Mouse (Mus musculus): ENCODE results near the gene 6430571L13Rik. TPM values are rescaled to one million over a fixed set of nuclear protein-coding genes. Genes with fewer than 3 reads are reported as not detected.
"Not testable (repeated sequence)": the region's sequence is repeated elsewhere in the genome, so short reads cannot be mapped to it uniquely, and the experiment has no call there.

6430571L13Rik gene
- polyA plus RNA-seq, 1 experiment from 2014 or later: 0.72 TPM

DNA sequence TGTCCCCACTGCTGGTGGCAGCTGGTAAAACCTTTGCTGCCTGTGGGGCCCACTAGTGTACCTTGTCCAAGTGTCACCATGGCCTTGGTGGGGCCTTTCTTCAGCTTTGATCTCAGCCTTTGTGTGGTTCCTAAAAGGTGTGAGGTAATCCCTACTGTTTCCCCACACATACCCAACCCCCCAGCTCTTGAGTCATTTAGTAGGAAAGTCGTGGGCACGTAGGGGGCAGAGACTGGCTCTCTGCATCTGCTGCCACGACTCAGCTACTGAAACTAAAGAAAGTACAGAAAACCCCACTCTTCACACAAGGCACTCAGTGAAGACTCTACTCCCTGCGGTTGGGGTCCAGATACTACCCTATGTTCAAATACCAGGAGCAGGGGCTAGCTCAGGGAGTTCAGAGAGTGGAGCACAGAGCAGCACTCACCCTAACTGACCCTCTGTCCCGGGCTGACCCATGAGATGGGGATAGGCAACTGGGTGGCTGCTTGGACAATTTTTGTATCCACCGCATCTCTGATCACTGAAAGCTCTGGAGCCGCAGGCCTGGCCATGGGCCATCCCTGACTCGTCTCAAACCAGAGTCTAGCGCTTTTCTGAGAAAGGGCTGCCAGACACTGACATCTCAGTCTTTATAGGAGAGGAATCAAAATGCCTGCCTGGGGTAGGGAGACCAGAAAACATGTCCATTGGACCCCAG lies 37.1 kb upstream of the 6430571L13Rik start:
- no peak overlapping the region for H3K9ac ChIP-seq (replicated peaks; ENCODE audit: low read length)
- DNase-seq (ENCODE audit: low spot score): no peak
- no peaks in the 10 kb centered on the region for H3K4me1 ChIP-seq (ENCODE audit: control insufficient read depth, insufficient read depth, low read length)
- H3K4me2 ChIP-seq (ENCODE audit: low read depth, low read length): no peak overlapping the region
- no peak overlapping the region for H3K27ac ChIP-seq (replicated peaks; ENCODE audit: low read depth, low read length)
- no peak overlapping the region for H3K4me3 ChIP-seq (ENCODE audit: low read depth, low read length)
- no peak for ATAC-seq (replicated peaks; ENCODE audit: insufficient number of reproducible peaks, low FRiP score, low TSS enrichment, low read depth)
- H3K36me3 ChIP-seq (replicated peaks; ENCODE audit: control insufficient read depth, insufficient read depth, low read depth, low read length): no peaks in the 10 kb centered on the region
- WGBS: 82% methylated on average over 9 of the region's 9 CpGs
- H3K27me3 ChIP-seq (ENCODE audit: control insufficient read depth, insufficient read depth, low read length): no peaks in the 10 kb centered on the region
- H3K9me3 ChIP-seq (replicated peaks; ENCODE audit: control insufficient read depth, low read length): no peaks in the 10 kb centered on the region

GRCm38 (mm10) chr9:107303900-107304299 lies 36.5 kb upstream of the 6430571L13Rik start:
- H3K4me3 ChIP-seq (ENCODE audit: low read depth, low read length): no peak overlapping the region
- no peaks in the 10 kb centered on the region for H3K4me1 ChIP-seq (ENCODE audit: control insufficient read depth, insufficient read depth, low read length)
- 81% methylated on average over 5 of the region's 5 CpGs for WGBS
- DNase-seq (ENCODE audit: low spot score) (no peak), ATAC-seq (replicated peaks; ENCODE audit: insufficient number of reproducible peaks, low FRiP score, low TSS enrichment, low read depth) (no peak)
- no peaks in the 10 kb centered on the region for H3K27me3 ChIP-seq (ENCODE audit: control insufficient read depth, insufficient read depth, low read length)
- H3K27ac ChIP-seq (replicated peaks; ENCODE audit: low read depth, low read length): no peak overlapping the region
- H3K9ac ChIP-seq (replicated peaks; ENCODE audit: low read length): no peak overlapping the region
- no peaks in the 10 kb centered on the region for H3K36me3 ChIP-seq (replicated peaks; ENCODE audit: control insufficient read depth, insufficient read depth, low read depth, low read length)
- no peaks in the 10 kb centered on the region for H3K9me3 ChIP-seq (replicated peaks; ENCODE audit: control insufficient read depth, low read length)
- H3K4me2 ChIP-seq (ENCODE audit: low read depth, low read length): no peak overlapping the region

DNA sequence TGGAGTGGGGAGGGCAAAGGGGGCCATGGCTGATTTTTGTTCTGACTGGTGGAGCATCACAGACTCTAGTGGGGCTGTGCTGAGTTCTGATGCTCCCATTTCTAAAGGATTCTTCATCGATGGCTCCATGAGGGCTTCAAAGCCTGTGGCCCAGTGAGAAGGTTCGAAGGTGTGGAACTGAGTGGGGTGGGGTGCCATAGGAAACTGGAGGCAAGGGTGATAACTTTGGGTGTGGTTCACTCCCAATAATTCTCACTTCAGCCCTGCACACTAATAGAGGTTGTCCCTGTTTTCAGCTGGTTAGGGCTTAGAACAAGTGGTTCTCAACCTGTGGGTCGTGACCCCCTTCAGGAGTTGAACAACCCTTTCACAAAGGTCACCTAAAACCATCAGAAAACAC lies 36.0 kb upstream of the 6430571L13Rik start:
- Histone ChIP-seq H3K9ac (replicated peaks; ENCODE audit: low read length) (no peak overlapping the region), H3K9me3 (replicated peaks; ENCODE audit: control insufficient read depth, low read length) (no peaks in the 10 kb centered on the region), H3K27me3 (ENCODE audit: control insufficient read depth, insufficient read depth, low read length) (no peaks in the 10 kb centered on the region), H3K27ac (replicated peaks; ENCODE audit: low read depth, low read length) (no peak overlapping the region), H3K4me2 (ENCODE audit: low read depth, low read length) (no peak overlapping the region), H3K36me3 (replicated peaks; ENCODE audit: control insufficient read depth, insufficient read depth, low read depth, low read length) (no peaks in the 10 kb centered on the region), H3K4me3 (ENCODE audit: low read depth, low read length) (no peak overlapping the region), H3K4me1 (ENCODE audit: control insufficient read depth, insufficient read depth, low read length) (no peaks in the 10 kb centered on the region)
- WGBS: 86% methylated on average over 3 of the region's 3 CpGs
- DNase-seq (ENCODE audit: low spot score) (no peak), ATAC-seq (replicated peaks; ENCODE audit: insufficient number of reproducible peaks, low FRiP score, low TSS enrichment, low read depth) (no peak)

DNA sequence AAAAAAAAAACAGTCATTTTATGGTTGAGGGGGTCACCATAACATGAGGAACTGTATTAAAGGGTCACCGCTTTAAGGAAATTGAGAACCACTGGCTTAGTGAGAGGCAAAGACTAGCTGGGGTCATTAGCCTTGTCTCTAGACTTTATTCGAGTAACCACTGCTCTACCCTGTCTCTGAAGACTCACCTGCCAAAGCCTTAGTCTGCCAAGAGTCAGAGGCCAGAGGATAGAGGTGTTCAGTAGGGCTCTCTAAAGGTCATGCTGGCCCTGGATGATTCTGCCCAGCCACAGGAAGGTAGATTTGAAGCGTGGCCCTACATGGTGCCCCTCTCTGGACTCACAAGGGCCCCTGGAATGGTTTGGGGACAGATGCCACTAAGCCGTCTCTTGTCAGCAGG lies 35.4 kb upstream of the 6430571L13Rik start:
- Histone ChIP-seq H3K36me3 (replicated peaks; ENCODE audit: control insufficient read depth, insufficient read depth, low read depth, low read length) (no peaks in the 10 kb centered on the region), H3K27ac (replicated peaks; ENCODE audit: low read depth, low read length) (no peak overlapping the region), H3K4me3 (ENCODE audit: low read depth, low read length) (no peak overlapping the region), H3K9ac (replicated peaks; ENCODE audit: low read length) (no peak overlapping the region), H3K4me1 (ENCODE audit: control insufficient read depth, insufficient read depth, low read length) (no peaks in the 10 kb centered on the region), H3K4me2 (ENCODE audit: low read depth, low read length) (no peak overlapping the region), H3K9me3 (replicated peaks; ENCODE audit: control insufficient read depth, low read length) (no peaks in the 10 kb centered on the region), H3K27me3 (ENCODE audit: control insufficient read depth, insufficient read depth, low read length) (no peaks in the 10 kb centered on the region)
- WGBS: 72% methylated on average over 4 of the region's 4 CpGs
- no peak for DNase-seq (ENCODE audit: low spot score)
- no peak for ATAC-seq (replicated peaks; ENCODE audit: insufficient number of reproducible peaks, low FRiP score, low TSS enrichment, low read depth)

GRCm38 (mm10) chr9:107305601-107306542 lies 34.5 kb upstream of the 6430571L13Rik start:
- Histone ChIP-seq H3K9me3 (replicated peaks; ENCODE audit: control insufficient read depth, low read length) (no peaks in the 10 kb centered on the region), H3K27ac (replicated peaks; ENCODE audit: low read depth, low read length) (no peak overlapping the region), H3K27me3 (ENCODE audit: control insufficient read depth, insufficient read depth, low read length) (no peaks in the 10 kb centered on the region), H3K36me3 (replicated peaks; ENCODE audit: control insufficient read depth, insufficient read depth, low read depth, low read length) (no peaks in the 10 kb centered on the region), H3K4me1 (ENCODE audit: control insufficient read depth, insufficient read depth, low read length) (no peaks in the 10 kb centered on the region), H3K4me2 (ENCODE audit: low read depth, low read length) (no peak overlapping the region), H3K4me3 (ENCODE audit: low read depth, low read length) (no peak overlapping the region), H3K9ac (replicated peaks; ENCODE audit: low read length) (no peak overlapping the region)
- WGBS: 59% methylated on average over 13 of the region's 13 CpGs
- ATAC-seq (replicated peaks; ENCODE audit: insufficient number of reproducible peaks, low FRiP score, low TSS enrichment, low read depth) (no peak), DNase-seq (ENCODE audit: low spot score) (no peak)

DNA sequence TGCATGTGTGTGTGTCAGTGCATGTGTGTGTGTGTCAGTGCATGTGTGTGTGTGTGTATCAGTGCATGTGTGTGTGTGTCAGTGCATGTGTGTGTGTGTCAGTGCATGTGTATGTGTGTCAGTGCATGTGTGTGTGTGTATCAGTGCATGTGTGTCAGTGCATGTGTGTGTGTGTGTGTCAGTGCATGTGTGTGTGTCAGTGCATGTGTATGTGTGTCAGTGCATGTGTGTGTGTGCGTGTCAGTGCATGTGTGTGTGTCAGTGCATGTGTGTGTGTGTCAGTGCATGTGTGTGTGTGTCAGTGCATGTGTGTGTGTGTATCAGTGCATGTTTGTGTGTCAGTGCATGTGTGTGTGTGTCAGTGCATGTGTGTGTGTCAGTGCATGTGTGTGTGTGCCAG lies 33.7 kb upstream of the 6430571L13Rik start:
- H3K4me3 ChIP-seq (ENCODE audit: low read depth, low read length); DNase-seq (ENCODE audit: low spot score); H3K36me3 ChIP-seq (replicated peaks; ENCODE audit: control insufficient read depth, insufficient read depth, low read depth, low read length); H3K27me3 ChIP-seq (ENCODE audit: control insufficient read depth, insufficient read depth, low read length); H3K4me1 ChIP-seq (ENCODE audit: control insufficient read depth, insufficient read depth, low read length); ATAC-seq (replicated peaks; ENCODE audit: insufficient number of reproducible peaks, low FRiP score, low TSS enrichment, low read depth); H3K27ac ChIP-seq (replicated peaks; ENCODE audit: low read depth, low read length); H3K9ac ChIP-seq (replicated peaks; ENCODE audit: low read length); H3K9me3 ChIP-seq (replicated peaks; ENCODE audit: control insufficient read depth, low read length); H3K4me2 ChIP-seq (ENCODE audit: low read depth, low read length): not testable (repeated sequence)
- WGBS: 89% methylated on average over 1 of the region's 1 CpGs

- Histone ChIP-seq H3K4me3 (ENCODE audit: low read depth, low read length) (no peak overlapping the region), H3K4me2 (ENCODE audit: low read depth, low read length) (no peak overlapping the region), H3K36me3 (replicated peaks; ENCODE audit: control insufficient read depth, insufficient read depth, low read depth, low read length) (no peaks in the 10 kb centered on the region), H3K27ac (replicated peaks; ENCODE audit: low read depth, low read length) (no peak overlapping the region), H3K27me3 (ENCODE audit: control insufficient read depth, insufficient read depth, low read length) (no peaks in the 10 kb centered on the region), H3K9ac (replicated peaks; ENCODE audit: low read length) (no peak overlapping the region), H3K9me3 (replicated peaks; ENCODE audit: control insufficient read depth, low read length) (no peaks in the 10 kb centered on the region), H3K4me1 (ENCODE audit: control insufficient read depth, insufficient read depth, low read length) (no peaks in the 10 kb centered on the region)
- WGBS: 89% methylated on average over 11 of the region's 11 CpGs
- DNase-seq (ENCODE audit: low spot score) (no peak), ATAC-seq (replicated peaks; ENCODE audit: insufficient number of reproducible peaks, low FRiP score, low TSS enrichment, low read depth) (no peak)
Measured at GRCm38 (mm10) chr9:107307099-107307872, 33.1 kb upstream of the 6430571L13Rik start.
